Mouse (Mus musculus) right cerebral cortex, adult 18-20 months (tissue): ENCODE measurements around the gene Carf.

Experiments
- DNase-seq: peaks from one replicate; pipeline ENCODE4 v3.0.0; 2022; ENCODE audit warnings: mixed read lengths

Gene Carf

GRCm38 (mm10) chr1:60179932-60180783 is 82.1 kb downstream of the Carf start, which contains the start of gene Nbeal1:
Nbeal1 (plus strand) TSS chr1:60180599.
- peak; percentile 99 for DNase-seq

DNA sequence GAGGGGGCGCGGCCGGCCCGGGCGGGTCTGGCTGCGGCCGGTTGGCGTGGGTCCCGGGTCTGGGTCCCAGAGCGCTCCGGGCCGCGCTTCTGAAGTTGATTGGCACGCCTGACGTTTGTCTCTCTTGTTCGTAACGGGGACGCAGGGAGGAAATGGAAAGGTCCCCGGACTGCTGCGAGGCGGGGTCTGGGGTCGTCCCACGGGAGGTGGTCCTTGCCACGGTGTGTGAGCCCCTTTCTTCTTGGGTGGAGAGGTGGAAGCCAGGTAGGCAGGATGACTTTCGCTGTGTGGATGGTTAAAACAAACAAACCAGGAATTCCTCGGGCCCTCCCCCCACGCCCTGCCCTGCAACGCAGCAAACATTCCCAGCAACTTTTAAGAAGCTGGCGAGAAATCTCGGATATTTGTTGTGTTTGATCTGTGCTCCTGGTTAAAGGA is 82.8 kb downstream of the Carf start:
- DNase-seq, result no peak

GRCm38 (mm10) chr1:60188454-60188853 is 90.4 kb downstream of the Carf start:
- DNase-seq, result no peak

DNA sequence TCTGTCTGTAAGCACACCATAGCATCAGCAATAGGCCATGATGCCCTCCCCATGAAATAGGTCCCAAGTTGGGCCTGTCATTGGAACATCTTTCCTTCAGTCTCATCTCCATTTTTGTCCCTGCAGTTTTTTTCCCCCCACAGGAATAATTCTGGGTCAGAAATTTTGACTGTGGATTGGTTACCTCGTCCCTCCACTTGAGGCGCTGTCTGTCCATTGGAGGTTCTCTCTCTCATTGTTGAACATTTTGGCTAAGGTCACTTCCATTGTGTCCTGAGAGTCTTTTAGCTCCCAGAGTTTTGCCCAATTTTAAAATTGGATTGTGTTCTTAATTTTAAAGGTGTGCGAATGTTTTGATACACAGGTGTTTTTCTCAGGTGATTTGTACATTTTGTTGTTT is 98.8 kb downstream of the Carf start:
- DNase-seq, result no peak

GRCm38 (mm10) chr1:60199006-60199405 is 101.0 kb downstream of the Carf start:
- no peak for DNase-seq
